Mouse (Mus musculus) left cerebral cortex, adult 8-10 months (tissue): ENCODE results near the gene Fbxo11. TPM values are rescaled to one million over a fixed set of nuclear protein-coding genes. Genes with fewer than 3 reads are reported as not detected.
A peak's percentile ranks its signal among the peaks of the same experiment; 100 is the strongest.

Experiments
- DNase-seq, 2 experiments: peaks; one replicate each; pipeline ENCODE4 v3.0.0; 2022; ENCODE audit warnings: low spot score in 2 of 2
- total RNA-seq, 4 experiments: library from RNA; stranded (reverse); gene quantifications; 2 replicates each; pipeline ENCODE4 v1.2.4; 2022

The Fbxo11 gene
- total RNA-seq, 4 experiments from 2014 or later, result 110 to 121 (median 120) TPM

GRCm38 (mm10) chr17:88067202-88067901, 2.3 kb upstream of the Fbxo11 start:
- DNase-seq, result no peak

GRCm38 (mm10) chr17:88066799-88067198, 1.7 kb upstream of the Fbxo11 start:
- DNase-seq, result no peak

GRCm38 (mm10) chr17:88065801-88066646, 933 bp upstream of the Fbxo11 start:
- DNase-seq, result peak; percentile 72 to 91

GRCm38 (mm10) chr17:88064347-88065030, 602 bp downstream of the Fbxo11 start:
- DNase-seq, result peak; percentile 47 to 54

- DNase-seq, result peak; percentile 66 to 72
Observed at GRCm38 (mm10) chr17:88063980-88064346, 1.1 kb downstream of the Fbxo11 start.

- DNase-seq, result no peak
Observed at GRCm38 (mm10) chr17:88062860-88063580, 2.1 kb downstream of the Fbxo11 start.

- no peak for DNase-seq
Observed at GRCm38 (mm10) chr17:88061942-88062341, 3.1 kb downstream of the Fbxo11 start.

- DNase-seq, result no peak
Observed at GRCm38 (mm10) chr17:88058280-88058679, 6.8 kb downstream of the Fbxo11 start.

- no peak for DNase-seq
Observed at GRCm38 (mm10) chr17:88057846-88058245, 7.2 kb downstream of the Fbxo11 start.

GRCm38 (mm10) chr17:88051679-88052078, 13.4 kb downstream of the Fbxo11 start:
- DNase-seq, result no peak

GRCm38 (mm10) chr17:88050892-88051291, 14.2 kb downstream of the Fbxo11 start:
- no peak for DNase-seq

GRCm38 (mm10) chr17:88050318-88050717, 14.8 kb downstream of the Fbxo11 start:
- DNase-seq, result no peak

- DNase-seq, result no peak
Observed at GRCm38 (mm10) chr17:88042099-88043086, 22.7 kb downstream of the Fbxo11 start.

- DNase-seq, result no peak
Observed at GRCm38 (mm10) chr17:88040810-88041209, 24.3 kb downstream of the Fbxo11 start.

GRCm38 (mm10) chr17:88034418-88034817, 30.7 kb downstream of the Fbxo11 start:
- no peak for DNase-seq

- DNase-seq, result no peak
Observed at GRCm38 (mm10) chr17:88031755-88032154, 33.3 kb downstream of the Fbxo11 start.

GRCm38 (mm10) chr17:88029194-88029970, 35.7 kb downstream of the Fbxo11 start:
- peak; percentile 40 to 47 for DNase-seq

- no peak for DNase-seq
Observed at GRCm38 (mm10) chr17:88025227-88025626, 39.9 kb downstream of the Fbxo11 start.

GRCm38 (mm10) chr17:88023924-88024323, 41.2 kb downstream of the Fbxo11 start:
- no peak for DNase-seq
